Mouse (Mus musculus) gastrocnemius, postnatal 36 days (tissue): ENCODE measurements around the gene Hlx. TPM values are rescaled to one million over a fixed set of nuclear protein-coding genes. Genes with fewer than 3 reads are reported as not detected.
A peak's percentile ranks its signal among the peaks of the same experiment; 100 is the strongest.

Source experiments
- DNase-seq, 2 experiments: peaks; one replicate each; pipeline ENCODE4 v3.0.0; 2022
- intact Hi-C: fragments of 180-260 bp; cut with DNase I; formaldehyde crosslinking; loops from one replicate; pipeline ENCODE4 v1.15.1; 2025
- long read RNA-seq, 2 experiments: library from polyadenylated mRNA; stranded (forward); transcript quantifications; one replicate each; pipeline ENCODE4 v2.0.0; 2021
- total RNA-seq, 2 experiments: library from RNA; stranded (reverse); gene quantifications; 2 replicates each; pipeline ENCODE4 v1.2.3; 2021

The Hlx gene
- total RNA-seq: 10 to 100 TPM in 1 of 2 experiments, 1 to 10 TPM in 1; 9.6 to 11.6 TPM
- long read RNA-seq, experiment 1, partial matches to known transcripts: 0 of 3 reads
- long read RNA-seq, experiment 1, other reads (novel, unspliced or antisense): 0 of 3 reads
- long read RNA-seq, experiment 2, transcript Hlx-201 (4 exons, 2,278 nt): major isoform, 5 of 6 reads
- long read RNA-seq, experiment 2, partial matches to known transcripts: 0 of 6 reads
- long read RNA-seq, experiment 2, other reads (novel, unspliced or antisense): 1 of 6 reads

GRCm38 (mm10) chr1:184732556-184733049, at the start of gene Hlx:
TSS of gene Hlx (minus strand) at chr1:184732619.
- DNase-seq: peak; percentile 56 to 84
- intact Hi-C loops: loop anchor here (5.0 kb wide), 1 partner anchor 60 kb away; no protein-coding TSS in a partner anchor

- intact Hi-C loops: no loop called here
Measured at GRCm38 (mm10) chr1:184782161-184782513, 49.7 kb upstream of the Hlx start.

GRCm38 (mm10) chr1:184781286-184782160, 49.1 kb upstream of the Hlx start:
- no peak for DNase-seq
- intact Hi-C loops: no loop called here

More at GRCm38 (mm10) chr1:184782161-184782513, 49.7 kb upstream of the Hlx start:
- no peak for DNase-seq

- intact Hi-C loops: no loop called here
- DNase-seq: no peak
Measured at GRCm38 (mm10) chr1:184778157-184778556, 45.7 kb upstream of the Hlx start.

- intact Hi-C loops: no loop called here
- DNase-seq: no peak
Measured at GRCm38 (mm10) chr1:184777061-184777795, 44.8 kb upstream of the Hlx start.

- no peak for DNase-seq
- intact Hi-C loops: no loop called here
Measured at GRCm38 (mm10) chr1:184775289-184775688, 42.9 kb upstream of the Hlx start.

GRCm38 (mm10) chr1:184771891-184772249, 39.5 kb upstream of the Hlx start:
- intact Hi-C loops: loop anchor here (1.0 kb wide), 1 partner anchor 506 kb away; no protein-coding TSS in a partner anchor
- no peak for DNase-seq

- peak; percentile 74 to 78 for DNase-seq
- intact Hi-C loops: loop anchor here (1.0 kb wide), 1 partner anchor 505 kb away; no protein-coding TSS in a partner anchor
Measured at GRCm38 (mm10) chr1:184771202-184771890, 38.9 kb upstream of the Hlx start.

- intact Hi-C loops: no loop called here
- DNase-seq: no peak
Measured at GRCm38 (mm10) chr1:184763866-184764265, 31.4 kb upstream of the Hlx start.

GRCm38 (mm10) chr1:184762941-184763340, 30.5 kb upstream of the Hlx start:
- DNase-seq: no peak
- intact Hi-C loops: no loop called here

- no peak for DNase-seq
- intact Hi-C loops: no loop called here
Measured at GRCm38 (mm10) chr1:184761988-184762387, 29.6 kb upstream of the Hlx start.

- DNase-seq: no peak
- intact Hi-C loops: no loop called here
Measured at GRCm38 (mm10) chr1:184752671-184753070, 20.3 kb upstream of the Hlx start.

GRCm38 (mm10) chr1:184750114-184750664, 17.8 kb upstream of the Hlx start:
- no peak for DNase-seq
- intact Hi-C loops: no loop called here

GRCm38 (mm10) chr1:184748692-184749152, 16.3 kb upstream of the Hlx start:
- intact Hi-C loops: no loop called here
- DNase-seq: peak in 1 of 2 experiments; percentile 57

- DNase-seq: peak; percentile 46 to 67
- intact Hi-C loops: loop anchor here (2.0 kb wide), 2 partner anchors 287 to 471 kb away; no protein-coding TSS in a partner anchor
Measured at GRCm38 (mm10) chr1:184737876-184738479, 5.6 kb upstream of the Hlx start.

GRCm38 (mm10) chr1:184737228-184737627, 4.8 kb upstream of the Hlx start:
- intact Hi-C loops: no loop called here

GRCm38 (mm10) chr1:184736260-184736659, 3.8 kb upstream of the Hlx start:
- intact Hi-C loops: no loop called here

More at GRCm38 (mm10) chr1:184737228-184737627, 4.8 kb upstream of the Hlx start:
- DNase-seq: peak in 1 of 2 experiments; percentile 6

GRCm38 (mm10) chr1:184734991-184735920, 2.8 kb upstream of the Hlx start:
- no peak for DNase-seq
- intact Hi-C loops: loop anchor here (5.0 kb wide), 1 partner anchor 63 kb away; no protein-coding TSS in a partner anchor

More at GRCm38 (mm10) chr1:184736260-184736659, 3.8 kb upstream of the Hlx start:
- DNase-seq: no peak
